Mouse (Mus musculus): ENCODE measurements around the gene Stoml1. TPM values are rescaled to one million over a fixed set of nuclear protein-coding genes. Genes with fewer than 3 reads are reported as not detected.

Gene Stoml1
- total and polyA plus RNA-seq, 2 experiments, result 5.4 to 8.1 TPM

GRCm38 (mm10) chr9:58305686-58306085 lies 52.7 kb downstream of the Stoml1 start:
- Histone ChIP-seq H3K27me3 (ENCODE audit: control insufficient read depth, insufficient read depth, low read length) (no peaks in the 10 kb centered on the region), H3K36me3 (ENCODE audit: control insufficient read depth, insufficient read depth, low read length) (no peaks in the 10 kb centered on the region), H3K27ac (replicated peaks; ENCODE audit: insufficient read depth, low read depth, low read length) (no peak overlapping the region), H3K79me2 (ENCODE audit: control insufficient read depth, insufficient read depth, low read length) (no peaks in the 10 kb centered on the region), H3K4me3 (ENCODE audit: insufficient read depth, low read depth, low read length) (no peak overlapping the region), H3K9ac (ENCODE audit: low read depth, low read length) (no peak overlapping the region), H3K4me1 (ENCODE audit: control insufficient read depth, insufficient read depth, low read length) (no peaks in the 10 kb centered on the region)
- TF ChIP-seq POLR2A (IDR thresholded peaks at IDR 0.05; ENCODE audit: extremely low read depth, insufficient read depth, low read length) (no peak), CTCF (IDR thresholded peaks at IDR 0.05; ENCODE audit: low read depth, low read length) (no peak)
- DNase-seq (ENCODE audit: extremely low read depth, low read depth, low spot score), result no peak
- WGBS, result 36% methylated on average over 6 of the region's 6 CpGs

GRCm38 (mm10) chr9:58308395-58308794 lies 55.4 kb downstream of the Stoml1 start:
- 0 out of 2 replicates have a peak, but pooled peaks cover 1% of the 10 kb centered on the region for H3K4me1 ChIP-seq (ENCODE audit: control insufficient read depth, insufficient read depth, low read length)
- peaks cover 17% of the 10 kb centered on the region for H3K27me3 ChIP-seq (ENCODE audit: control insufficient read depth, insufficient read depth, low read length)
- H3K9ac ChIP-seq (ENCODE audit: low read depth, low read length), result no peak overlapping the region
- no peak overlapping the region for H3K27ac ChIP-seq (replicated peaks; ENCODE audit: insufficient read depth, low read depth, low read length)
- WGBS, result 70% methylated on average over 6 of the region's 6 CpGs
- no peak for DNase-seq (ENCODE audit: extremely low read depth, low read depth, low spot score)
- H3K79me2 ChIP-seq (ENCODE audit: control insufficient read depth, insufficient read depth, low read length), result no peaks in the 10 kb centered on the region
- H3K36me3 ChIP-seq (ENCODE audit: control insufficient read depth, insufficient read depth, low read length), result no peaks in the 10 kb centered on the region
- TF ChIP-seq POLR2A (IDR thresholded peaks at IDR 0.05; ENCODE audit: extremely low read depth, insufficient read depth, low read length) (no peak), CTCF (IDR thresholded peaks at IDR 0.05; ENCODE audit: low read depth, low read length) (no peak)
- no peak overlapping the region for H3K4me3 ChIP-seq (ENCODE audit: insufficient read depth, low read depth, low read length)

- TF ChIP-seq CTCF (IDR thresholded peaks at IDR 0.05; ENCODE audit: low read depth, low read length) (no peak), POLR2A (IDR thresholded peaks at IDR 0.05; ENCODE audit: extremely low read depth, insufficient read depth, low read length) (no peak)
- H3K36me3 ChIP-seq (ENCODE audit: control insufficient read depth, insufficient read depth, low read length), result no peaks in the 10 kb centered on the region
- no peak overlapping the region for H3K9ac ChIP-seq (ENCODE audit: low read depth, low read length)
- peaks cover 17% of the 10 kb centered on the region for H3K27me3 ChIP-seq (ENCODE audit: control insufficient read depth, insufficient read depth, low read length)
- DNase-seq (ENCODE audit: extremely low read depth, low read depth, low spot score), result peak; percentile 14
- no peaks in the 10 kb centered on the region for H3K79me2 ChIP-seq (ENCODE audit: control insufficient read depth, insufficient read depth, low read length)
- 76% methylated on average over 14 of the region's 14 CpGs for WGBS
- no peak overlapping the region for H3K27ac ChIP-seq (replicated peaks; ENCODE audit: insufficient read depth, low read depth, low read length)
- H3K4me3 ChIP-seq (ENCODE audit: insufficient read depth, low read depth, low read length), result no peak overlapping the region
- 0 out of 2 replicates have a peak, but pooled peaks cover 1% of the 10 kb centered on the region for H3K4me1 ChIP-seq (ENCODE audit: control insufficient read depth, insufficient read depth, low read length)
Observed at GRCm38 (mm10) chr9:58310043-58310660, 57.2 kb downstream of the Stoml1 start.

- Histone ChIP-seq H3K36me3 (ENCODE audit: control insufficient read depth, insufficient read depth, low read length) (no peaks in the 10 kb centered on the region), H3K79me2 (ENCODE audit: control insufficient read depth, insufficient read depth, low read length) (no peaks in the 10 kb centered on the region), H3K27ac (replicated peaks; ENCODE audit: insufficient read depth, low read depth, low read length) (no peak overlapping the region), H3K4me1 (ENCODE audit: control insufficient read depth, insufficient read depth, low read length) (0 out of 2 replicates have a peak, but pooled peaks cover 1% of the 10 kb centered on the region), H3K4me3 (ENCODE audit: insufficient read depth, low read depth, low read length) (peak overlapping the region; percentile 6), H3K9ac (ENCODE audit: low read depth, low read length) (no peak overlapping the region), H3K27me3 (ENCODE audit: control insufficient read depth, insufficient read depth, low read length) (peaks cover 17% of the 10 kb centered on the region)
- no peak for DNase-seq (ENCODE audit: extremely low read depth, low read depth, low spot score)
- WGBS, result 64% methylated on average over 33 of the region's 33 CpGs
- TF ChIP-seq CTCF (IDR thresholded peaks at IDR 0.05; ENCODE audit: low read depth, low read length) (no peak), POLR2A (IDR thresholded peaks at IDR 0.05; ENCODE audit: extremely low read depth, insufficient read depth, low read length) (no peak)
Observed at GRCm38 (mm10) chr9:58311191-58311910, 58.4 kb downstream of the Stoml1 start.

Other genes with a start within 250 kb of the Stoml1 start
- 6.3 TPM in 1 of 2 replicates, not detected in the other for gene Cyp11a1, start 246.8 kb upstream of the Stoml1 start, total RNA-seq (2014; rRNA removed)
- gene Cyp11a1, start 246.8 kb upstream of the Stoml1 start, polyA plus RNA-seq (2012; rRNA removed), result not detected in 2 replicates
- not detected in 2 replicates for gene Stra6, start 189.4 kb upstream of the Stoml1 start, total RNA-seq (2014; rRNA removed)
- not detected in 2 replicates for gene Stra6, start 189.4 kb upstream of the Stoml1 start, polyA plus RNA-seq (2012; rRNA removed)
- gene Ccdc33, start 134.3 kb upstream of the Stoml1 start, total RNA-seq (2014; rRNA removed), result not detected in 2 replicates
- gene Ccdc33, start 134.3 kb upstream of the Stoml1 start, polyA plus RNA-seq (2012; rRNA removed), result not detected in 2 replicates
- 1.4 and 1.5 TPM in 2 replicates for gene Islr, start 48.9 kb upstream of the Stoml1 start, total RNA-seq (2014; rRNA removed)
- gene Islr, start 48.9 kb upstream of the Stoml1 start, polyA plus RNA-seq (2012; rRNA removed), result 6.8 and 7.7 TPM in 2 replicates
- gene Islr2, start 48.8 kb upstream of the Stoml1 start, total RNA-seq (2014; rRNA removed), result 0.07 TPM in 1 of 2 replicates, not detected in the other
- not detected in 2 replicates for gene Islr2, start 48.8 kb upstream of the Stoml1 start, polyA plus RNA-seq (2012; rRNA removed)
- 7.4 and 8.9 TPM in 2 replicates for gene Pml, start 3.4 kb upstream of the Stoml1 start, total RNA-seq (2014; rRNA removed)
- 13.8 and 15.2 TPM in 2 replicates for gene Pml, start 3.4 kb upstream of the Stoml1 start, polyA plus RNA-seq (2012; rRNA removed)
- gene Loxl1, start 60.0 kb downstream of the Stoml1 start, total RNA-seq (2014; rRNA removed), result 0.74 and 1.0 TPM in 2 replicates
- 2.2 TPM in 2 replicates for gene Loxl1, start 60.0 kb downstream of the Stoml1 start, polyA plus RNA-seq (2012; rRNA removed)
- not detected in 2 replicates for gene Tbc1d21, start 117.3 kb downstream of the Stoml1 start, total RNA-seq (2014; rRNA removed)
- not detected in 2 replicates for gene Tbc1d21, start 117.3 kb downstream of the Stoml1 start, polyA plus RNA-seq (2012; rRNA removed)
- 0.07 and 0.09 TPM in 2 replicates for gene Insyn1, start 235.4 kb downstream of the Stoml1 start, total RNA-seq (2014; rRNA removed)
- gene Insyn1, start 235.4 kb downstream of the Stoml1 start, polyA plus RNA-seq (2012; rRNA removed), result 0.10 TPM in 1 of 2 replicates, not detected in the other